Mouse (Mus musculus): ENCODE measurements around the gene Stum. TPM values are rescaled to one million over a fixed set of nuclear protein-coding genes. Genes with fewer than 3 reads are reported as not detected.

The Stum gene
- polyA plus RNA-seq, 1 experiment from 2014 or later = 2.2 TPM

DNA sequence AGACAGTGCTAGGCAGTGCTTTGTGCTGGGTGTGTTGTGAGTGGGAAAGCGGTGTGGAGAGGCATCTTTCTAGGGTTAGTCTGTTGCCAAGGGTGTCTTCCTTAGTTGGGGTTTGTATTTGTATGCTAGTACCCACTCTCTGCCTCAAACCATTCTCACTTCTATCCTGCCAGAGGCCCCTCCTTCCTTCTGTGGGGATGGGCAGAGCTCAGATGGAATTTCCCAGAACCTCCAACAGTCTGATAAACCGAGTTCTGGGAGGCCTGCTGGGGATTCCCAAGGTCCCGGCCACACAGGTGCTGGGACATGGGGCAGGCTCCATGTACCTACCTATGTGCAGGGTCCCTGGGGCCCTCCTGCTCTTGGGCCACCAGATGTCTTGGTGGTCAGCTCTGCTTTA is 59.4 kb downstream of the Stum start:
- Histone ChIP-seq H3K9ac (replicated peaks; ENCODE audit: low read length) (no peak overlapping the region), H3K4me3 (ENCODE audit: low read length) (no peak overlapping the region), H3K36me3 (ENCODE audit: insufficient read depth, low read length) (peaks cover 3% of the 10 kb centered on the region; the same call in 1 of the 2 replicates), H3K9me3 (ENCODE audit: low read length) (no peaks in the 10 kb centered on the region), H3K27ac (ENCODE audit: low read length) (no peak overlapping the region), H3K27me3 (ENCODE audit: insufficient read depth, low read length) (no peaks in the 10 kb centered on the region), H3K4me1 (ENCODE audit: insufficient read depth, low read length) (peaks cover 33% of the 10 kb centered on the region), H3K4me2 (replicated peaks; ENCODE audit: low read depth, low read length) (no peak overlapping the region)
- WGBS = 76% methylated on average over 3 of the region's 3 CpGs
- no peak for ATAC-seq (ENCODE audit: low FRiP score, low TSS enrichment)

DNA sequence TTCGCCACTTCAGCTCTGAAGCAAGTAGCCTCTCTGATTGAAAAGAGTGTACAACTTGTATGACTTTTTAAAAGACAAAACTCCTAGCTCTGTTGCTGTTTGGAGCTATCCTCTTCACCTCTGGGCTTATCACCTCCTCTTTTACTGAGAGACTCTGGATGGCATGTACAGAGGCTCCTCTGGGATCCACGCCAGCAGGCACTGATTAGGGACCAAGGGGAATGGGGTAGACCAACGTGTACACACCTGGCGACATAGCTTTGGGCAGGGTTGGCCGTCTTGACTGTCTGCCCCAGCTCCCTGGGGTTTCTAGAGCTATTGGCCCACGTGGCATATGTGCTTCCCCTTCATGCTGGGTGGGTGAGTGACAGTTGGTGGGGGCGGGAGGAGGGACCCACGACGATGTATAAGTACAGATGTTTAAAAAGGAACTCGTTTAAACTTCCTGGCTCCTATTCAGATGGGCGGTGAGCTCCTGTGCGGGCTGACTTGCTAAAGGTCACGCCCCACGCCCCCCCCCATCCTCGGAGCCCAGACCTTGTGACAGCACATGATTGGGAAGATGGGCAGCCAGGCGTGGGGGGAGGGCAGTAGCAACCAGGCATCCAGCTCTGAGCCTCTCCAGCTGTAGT is 60.2 kb downstream of the Stum start:
- Histone ChIP-seq H3K4me3 (ENCODE audit: low read length) (no peak overlapping the region), H3K9me3 (ENCODE audit: low read length) (no peaks in the 10 kb centered on the region), H3K36me3 (ENCODE audit: insufficient read depth, low read length) (peaks cover 11% of the 10 kb centered on the region; the same call in 1 of the 2 replicates), H3K4me1 (ENCODE audit: insufficient read depth, low read length) (peaks cover 32% of the 10 kb centered on the region), H3K4me2 (replicated peaks; ENCODE audit: low read depth, low read length) (no peak overlapping the region), H3K27me3 (ENCODE audit: insufficient read depth, low read length) (no peaks in the 10 kb centered on the region), H3K27ac (ENCODE audit: low read length) (no peak overlapping the region), H3K9ac (replicated peaks; ENCODE audit: low read length) (no peak overlapping the region)
- 45% methylated on average over 16 of the region's 16 CpGs for WGBS
- ATAC-seq (ENCODE audit: low FRiP score, low TSS enrichment) = no peak

DNA sequence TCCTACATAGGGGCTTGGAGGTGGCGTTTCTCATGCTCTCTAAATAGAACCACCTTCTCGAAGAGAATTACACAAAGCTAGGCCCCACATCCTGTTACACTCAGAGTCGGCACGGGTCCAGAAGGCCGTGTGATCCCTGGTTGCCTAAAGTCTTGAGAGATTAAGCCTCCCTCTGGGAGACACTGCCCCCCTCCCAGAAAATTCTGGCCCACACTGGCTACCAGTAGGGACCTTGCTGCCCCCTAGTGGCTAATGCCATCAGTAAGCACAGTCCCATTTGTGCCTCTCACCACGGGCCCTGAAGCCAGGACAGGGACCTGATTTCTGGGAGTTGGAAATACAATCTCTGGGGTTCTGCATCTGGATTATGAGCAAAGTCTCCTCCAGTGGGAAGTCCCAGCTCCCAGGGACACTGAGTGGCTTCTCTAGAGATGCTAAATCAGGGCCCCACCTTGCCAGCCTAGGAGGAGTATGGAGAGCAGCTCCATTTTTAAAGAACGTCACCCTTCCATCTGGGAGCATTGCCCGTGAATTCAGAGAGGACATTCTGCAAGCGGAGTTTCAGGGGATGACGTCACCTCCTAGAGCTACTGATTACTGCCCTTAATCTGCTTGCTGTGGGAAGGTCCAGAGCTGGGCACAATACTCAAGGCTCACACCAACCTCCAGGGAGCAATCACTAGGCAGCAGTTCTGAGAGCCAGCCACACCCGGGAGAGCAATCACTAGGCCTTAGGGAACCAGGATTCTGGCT is 61.1 kb downstream of the Stum start:
- Histone ChIP-seq H3K4me2 (replicated peaks; ENCODE audit: low read depth, low read length) (no peak overlapping the region), H3K27me3 (ENCODE audit: insufficient read depth, low read length) (no peaks in the 10 kb centered on the region), H3K4me1 (ENCODE audit: insufficient read depth, low read length) (peaks cover 30% of the 10 kb centered on the region), H3K36me3 (ENCODE audit: insufficient read depth, low read length) (peaks cover 17% of the 10 kb centered on the region; the same call in 1 of the 2 replicates), H3K9ac (replicated peaks; ENCODE audit: low read length) (peak overlapping the region; percentile 23; the same call in 1 of the 2 replicates), H3K4me3 (ENCODE audit: low read length) (no peak overlapping the region), H3K9me3 (ENCODE audit: low read length) (no peaks in the 10 kb centered on the region), H3K27ac (ENCODE audit: low read length) (no peak overlapping the region)
- ATAC-seq (ENCODE audit: low FRiP score, low TSS enrichment) = peak; percentile 14
- 25% methylated on average over 11 of the region's 11 CpGs for WGBS

DNA sequence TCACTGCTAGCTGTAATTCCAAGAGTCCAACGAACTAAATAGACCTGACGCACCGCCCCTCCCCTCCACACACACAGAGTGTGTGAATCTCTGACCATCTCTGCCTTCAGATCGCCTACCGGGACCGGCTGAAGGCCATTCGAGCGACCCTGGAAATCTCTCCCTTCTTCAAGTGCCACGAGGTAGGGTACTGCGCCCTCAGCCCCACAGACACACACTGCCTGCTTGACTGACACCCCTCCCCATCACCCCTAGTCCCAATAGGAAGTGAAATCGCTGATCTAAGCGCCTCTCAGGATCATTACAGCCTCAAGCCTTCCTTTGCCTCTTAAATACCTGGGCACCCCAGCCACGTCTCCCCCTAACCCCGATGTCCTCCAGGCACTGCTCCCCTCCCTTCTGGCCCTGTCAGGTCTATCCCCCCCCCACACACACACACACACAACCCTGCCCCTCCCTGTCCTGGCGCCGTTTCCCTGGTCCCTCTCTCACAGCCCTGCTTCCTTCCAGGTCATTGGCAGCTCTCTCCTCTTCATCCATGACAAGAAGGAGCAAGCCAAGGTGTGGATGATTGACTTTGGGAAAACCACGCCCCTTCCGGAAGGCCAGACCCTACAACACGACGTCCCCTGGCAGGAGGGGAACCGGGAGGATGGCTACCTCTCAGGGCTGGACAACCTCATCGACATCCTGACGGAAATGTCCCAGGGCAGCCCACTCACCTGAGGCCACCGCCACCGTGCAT is 62.0 kb downstream of the Stum start:
- peaks cover 17% of the 10 kb centered on the region; the same call in 1 of the 2 replicates for H3K36me3 ChIP-seq (ENCODE audit: insufficient read depth, low read length)
- no peak overlapping the region; the same call in 1 of the 2 replicates for H3K27ac ChIP-seq (ENCODE audit: low read length)
- 53% methylated on average over 25 of the region's 25 CpGs for WGBS
- no peak overlapping the region for H3K4me3 ChIP-seq (ENCODE audit: low read length)
- ATAC-seq (ENCODE audit: low FRiP score, low TSS enrichment) = 0 out of 2 replicates have a peak, but pooled peaks have one; percentile 9
- H3K27me3 ChIP-seq (ENCODE audit: insufficient read depth, low read length) = no peaks in the 10 kb centered on the region
- no peak overlapping the region for H3K9ac ChIP-seq (replicated peaks; ENCODE audit: low read length)
- H3K9me3 ChIP-seq (ENCODE audit: low read length) = no peaks in the 10 kb centered on the region
- no peak overlapping the region for H3K4me2 ChIP-seq (replicated peaks; ENCODE audit: low read depth, low read length)
- H3K4me1 ChIP-seq (ENCODE audit: insufficient read depth, low read length) = peaks cover 38% of the 10 kb centered on the region

DNA sequence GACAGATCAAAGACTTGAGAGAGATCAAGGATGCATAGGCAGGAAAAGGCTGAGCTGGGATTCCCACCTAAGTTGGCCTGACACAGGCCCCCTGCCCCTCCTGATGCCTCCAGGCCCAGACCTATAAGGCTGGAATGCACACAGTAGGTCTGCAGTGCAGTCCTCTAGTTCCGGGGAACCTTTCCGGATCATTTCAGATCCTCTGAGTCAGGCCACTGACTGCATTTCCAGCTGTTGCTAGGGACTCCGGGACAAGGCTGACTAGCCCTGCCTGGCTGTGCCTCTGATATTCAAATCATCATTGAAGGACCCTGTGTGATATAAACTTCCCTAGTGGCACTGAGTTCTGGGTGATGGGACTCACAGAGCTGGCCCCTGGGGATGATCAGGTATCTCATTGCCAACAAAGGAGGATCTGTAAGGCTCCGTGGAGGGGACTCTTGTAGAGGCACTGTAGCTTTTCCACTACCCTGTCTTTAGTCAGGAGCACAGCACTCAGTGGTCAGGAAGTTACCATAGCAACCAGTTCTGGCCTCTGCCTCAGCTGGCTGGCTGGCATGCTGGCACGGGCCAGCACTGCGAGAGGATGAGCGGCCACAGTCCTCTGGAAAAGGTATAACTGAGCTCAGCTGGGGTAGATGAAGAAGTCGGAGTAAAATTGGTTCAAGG is 62.7 kb downstream of the Stum start:
- peak; percentile 57; the same call in 1 of the 2 replicates for ATAC-seq (ENCODE audit: low FRiP score, low TSS enrichment)
- 35% methylated on average over 8 of the region's 8 CpGs for WGBS
- no peak overlapping the region for H3K4me3 ChIP-seq (ENCODE audit: low read length)
- H3K27ac ChIP-seq (ENCODE audit: low read length) = no peak overlapping the region
- no peaks in the 10 kb centered on the region for H3K9me3 ChIP-seq (ENCODE audit: low read length)
- no peak overlapping the region for H3K9ac ChIP-seq (replicated peaks; ENCODE audit: low read length)
- H3K27me3 ChIP-seq (ENCODE audit: insufficient read depth, low read length) = no peaks in the 10 kb centered on the region
- H3K4me1 ChIP-seq (ENCODE audit: insufficient read depth, low read length) = peaks cover 42% of the 10 kb centered on the region
- H3K36me3 ChIP-seq (ENCODE audit: insufficient read depth, low read length) = peaks cover 17% of the 10 kb centered on the region; the same call in 1 of the 2 replicates
- no peak overlapping the region for H3K4me2 ChIP-seq (replicated peaks; ENCODE audit: low read depth, low read length)

DNA sequence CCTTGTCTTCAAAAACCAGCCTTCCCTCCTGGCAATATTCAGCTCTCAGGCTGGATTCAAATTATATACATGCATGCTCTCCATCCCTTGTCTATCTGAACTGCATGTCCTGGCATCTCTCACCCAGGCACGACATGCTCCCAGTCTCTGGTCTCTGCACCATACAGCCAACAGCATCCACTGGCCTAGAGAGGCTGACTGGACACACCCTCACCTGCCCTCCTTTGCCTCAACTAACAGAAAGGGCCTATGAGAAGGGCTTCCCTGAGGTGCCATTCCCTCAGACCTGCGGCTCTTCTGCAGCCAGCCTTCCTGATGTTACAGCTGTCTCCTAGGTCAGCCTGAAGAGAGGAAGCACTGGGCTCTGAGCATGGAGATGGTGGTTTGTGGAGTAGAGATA is 64.2 kb downstream of the Stum start:
- no peaks in the 10 kb centered on the region for H3K27me3 ChIP-seq (ENCODE audit: insufficient read depth, low read length)
- no peaks in the 10 kb centered on the region for H3K9me3 ChIP-seq (ENCODE audit: low read length)
- peaks cover 17% of the 10 kb centered on the region; the same call in 1 of the 2 replicates for H3K36me3 ChIP-seq (ENCODE audit: insufficient read depth, low read length)
- H3K27ac ChIP-seq (ENCODE audit: low read length) = no peak overlapping the region
- 86% methylated on average over 2 of the region's 2 CpGs for WGBS
- H3K4me2 ChIP-seq (replicated peaks; ENCODE audit: low read depth, low read length) = no peak overlapping the region
- H3K4me1 ChIP-seq (ENCODE audit: insufficient read depth, low read length) = peaks cover 42% of the 10 kb centered on the region
- H3K4me3 ChIP-seq (ENCODE audit: low read length) = no peak overlapping the region
- H3K9ac ChIP-seq (replicated peaks; ENCODE audit: low read length) = no peak overlapping the region
- ATAC-seq (ENCODE audit: low FRiP score, low TSS enrichment) = no peak

DNA sequence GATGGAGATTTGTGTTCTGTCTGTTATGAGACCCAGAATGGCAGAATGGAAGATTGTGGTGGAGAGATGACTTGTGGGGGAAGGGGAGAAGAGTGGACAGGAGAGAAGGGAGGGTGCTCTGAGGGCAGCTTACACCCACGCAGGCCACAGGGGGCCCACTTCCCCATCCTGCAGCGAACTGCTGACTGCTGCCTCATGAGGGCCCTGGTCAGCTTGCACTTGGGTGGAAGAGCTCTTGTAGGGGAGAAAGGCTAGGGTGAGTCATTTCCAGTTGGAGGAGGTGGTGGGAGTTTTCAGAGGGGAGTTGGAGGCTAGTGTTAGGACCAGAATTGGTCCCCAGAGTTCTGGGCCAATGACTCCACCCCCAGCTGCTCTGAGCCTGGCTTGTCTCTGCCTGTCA is 66.2 kb downstream of the Stum start:
- H3K27ac ChIP-seq (ENCODE audit: low read length) = no peak overlapping the region
- no peaks in the 10 kb centered on the region for H3K27me3 ChIP-seq (ENCODE audit: insufficient read depth, low read length)
- peaks cover 32% of the 10 kb centered on the region for H3K4me1 ChIP-seq (ENCODE audit: insufficient read depth, low read length)
- 28% methylated on average over 2 of the region's 2 CpGs for WGBS
- H3K9me3 ChIP-seq (ENCODE audit: low read length) = no peaks in the 10 kb centered on the region
- no peak for ATAC-seq (ENCODE audit: low FRiP score, low TSS enrichment)
- H3K36me3 ChIP-seq (ENCODE audit: insufficient read depth, low read length) = peaks cover 17% of the 10 kb centered on the region; the same call in 1 of the 2 replicates
- no peak overlapping the region for H3K4me2 ChIP-seq (replicated peaks; ENCODE audit: low read depth, low read length)
- no peak overlapping the region for H3K9ac ChIP-seq (replicated peaks; ENCODE audit: low read length)
- H3K4me3 ChIP-seq (ENCODE audit: low read length) = no peak overlapping the region

DNA sequence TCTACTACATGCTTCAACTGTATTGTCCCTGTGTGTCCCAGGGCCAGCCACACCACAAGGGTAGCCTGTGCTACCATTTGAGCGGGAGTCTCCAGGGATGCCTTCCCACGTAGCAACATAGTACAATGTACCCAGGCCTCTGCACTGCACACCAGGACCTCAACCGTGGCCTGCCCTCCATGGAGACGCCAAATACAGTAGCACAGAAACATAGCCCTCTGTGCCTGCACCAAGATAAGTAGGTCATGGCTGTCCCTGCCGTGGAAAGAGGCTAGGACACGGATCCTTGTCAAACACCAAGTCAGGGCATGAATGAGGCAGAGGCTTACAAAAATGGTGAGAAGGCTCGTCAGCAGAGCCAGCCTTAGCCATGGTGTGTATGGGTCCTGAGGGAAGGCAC is 67.5 kb downstream of the Stum start:
- no peaks in the 10 kb centered on the region for H3K9me3 ChIP-seq (ENCODE audit: low read length)
- no peak overlapping the region for H3K27ac ChIP-seq (ENCODE audit: low read length)
- H3K4me1 ChIP-seq (ENCODE audit: insufficient read depth, low read length) = peaks cover 19% of the 10 kb centered on the region
- no peak overlapping the region for H3K4me2 ChIP-seq (replicated peaks; ENCODE audit: low read depth, low read length)
- WGBS = 93% methylated on average over 7 of the region's 7 CpGs
- H3K9ac ChIP-seq (replicated peaks; ENCODE audit: low read length) = no peak overlapping the region
- H3K4me3 ChIP-seq (ENCODE audit: low read length) = no peak overlapping the region
- peaks cover 17% of the 10 kb centered on the region; the same call in 1 of the 2 replicates for H3K36me3 ChIP-seq (ENCODE audit: insufficient read depth, low read length)
- ATAC-seq (ENCODE audit: low FRiP score, low TSS enrichment) = no peak
- no peaks in the 10 kb centered on the region for H3K27me3 ChIP-seq (ENCODE audit: insufficient read depth, low read length)

DNA sequence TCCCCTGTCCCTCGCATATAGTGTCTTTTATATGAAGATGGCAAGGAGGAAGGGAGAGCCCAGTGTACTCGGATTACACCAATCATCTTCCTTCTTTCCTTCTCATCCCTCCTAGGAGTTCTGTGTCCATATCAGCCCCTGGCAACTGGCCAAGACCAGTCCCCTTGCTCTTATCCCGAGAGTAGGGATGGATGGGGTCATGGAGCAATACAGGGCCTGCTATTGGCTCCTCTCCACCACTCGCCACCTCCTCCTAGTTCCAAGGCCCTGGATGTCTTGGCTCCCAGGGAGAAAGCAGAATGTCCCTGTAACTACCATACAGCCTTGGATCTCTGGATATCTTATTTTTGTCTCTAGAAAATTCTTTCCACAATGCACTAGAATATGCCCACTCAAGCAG is 68.2 kb downstream of the Stum start:
- Histone ChIP-seq H3K27me3 (ENCODE audit: insufficient read depth, low read length) (no peaks in the 10 kb centered on the region), H3K9ac (replicated peaks; ENCODE audit: low read length) (no peak overlapping the region), H3K27ac (ENCODE audit: low read length) (no peak overlapping the region), H3K9me3 (ENCODE audit: low read length) (no peaks in the 10 kb centered on the region), H3K4me1 (ENCODE audit: insufficient read depth, low read length) (peaks cover 17% of the 10 kb centered on the region; the same call in 1 of the 2 replicates), H3K4me3 (ENCODE audit: low read length) (no peak overlapping the region), H3K4me2 (replicated peaks; ENCODE audit: low read depth, low read length) (no peak overlapping the region), H3K36me3 (ENCODE audit: insufficient read depth, low read length) (peaks cover 17% of the 10 kb centered on the region; the same call in 1 of the 2 replicates)
- 44% methylated on average over 4 of the region's 4 CpGs for WGBS
- no peak for ATAC-seq (ENCODE audit: low FRiP score, low TSS enrichment)

All from kidney, embryonic 16.5 days (tissue).